Mouse (Mus musculus): ENCODE measurements around the gene Slc15a3.

DNA sequence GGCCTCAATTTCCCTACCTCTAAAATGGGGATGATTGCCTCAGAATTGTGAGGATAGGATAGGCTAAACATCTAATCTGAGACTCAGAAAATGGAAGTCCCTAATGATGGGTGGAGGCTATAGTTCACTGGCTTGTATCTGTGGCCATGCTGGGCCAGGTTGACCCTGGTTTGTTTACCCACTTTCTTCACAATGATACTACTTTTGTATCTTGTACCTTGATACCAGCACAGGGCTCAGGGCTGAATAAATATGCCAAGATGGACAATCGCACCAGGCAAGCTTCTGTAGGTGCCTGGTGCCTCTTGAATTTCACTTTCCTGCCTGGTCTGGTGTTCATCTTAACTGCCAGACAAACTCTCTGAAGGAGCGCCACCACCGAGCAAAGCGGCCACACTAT is 17.0 kb upstream of the Slc15a3 start:
- TF ChIP-seq POLR2A (IDR thresholded peaks at IDR 0.05; ENCODE audit: low read depth, low read length) (no peak), CTCF (conservative IDR thresholded peaks at IDR 0.05; ENCODE audit: insufficient read depth, insufficient read length, low read depth, low read length) (no peak)

All from kidney, adult 2 months (tissue).